Mouse (Mus musculus): ENCODE results near the gene Filip1l. TPM values are rescaled to one million over a fixed set of nuclear protein-coding genes. Genes with fewer than 3 reads are reported as not detected.
A peak's percentile ranks its signal among the peaks of the same experiment; 100 is the strongest.

Filip1l gene
- total RNA-seq (2022): 10 to 100 TPM; 44.3 to 47.8 (median 46.5) TPM

GRCm38 (mm10) chr16:57352751-57353150 lies at the start of gene Filip1l:
Gene Filip1l (plus strand): TSS chr16:57353093.
- DNase-seq (ENCODE audit: low spot score in 2 of 2): no peak

DNA sequence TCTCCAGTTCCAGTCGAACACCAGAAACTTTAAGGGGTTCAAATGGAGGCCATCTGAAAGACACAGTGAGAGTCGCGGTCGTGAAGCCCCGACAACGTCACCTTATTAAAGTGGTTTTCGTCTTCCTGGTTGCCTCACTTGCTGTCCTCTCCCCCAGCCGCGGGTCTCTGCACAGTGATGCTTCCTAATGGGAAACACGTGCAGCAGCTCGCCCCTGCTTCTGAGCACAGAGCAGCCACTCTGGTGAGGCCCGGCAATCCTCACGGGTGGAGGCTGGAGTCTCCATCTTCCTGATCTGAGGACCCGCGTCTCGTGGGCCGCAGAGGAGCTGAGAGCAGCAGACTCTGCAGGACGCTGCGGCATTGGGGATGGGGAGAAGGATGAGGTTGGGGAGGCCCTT lies 49.2 kb upstream of the Filip1l start:
- DNase-seq (ENCODE audit: low spot score in 2 of 2): no peak

GRCm38 (mm10) chr16:57305463-57305862 lies 47.4 kb upstream of the Filip1l start:
- no peak for DNase-seq (ENCODE audit: low spot score in 2 of 2)

GRCm38 (mm10) chr16:57312130-57312529 lies 40.8 kb upstream of the Filip1l start:
- no peak for DNase-seq (ENCODE audit: low spot score in 2 of 2)

DNA sequence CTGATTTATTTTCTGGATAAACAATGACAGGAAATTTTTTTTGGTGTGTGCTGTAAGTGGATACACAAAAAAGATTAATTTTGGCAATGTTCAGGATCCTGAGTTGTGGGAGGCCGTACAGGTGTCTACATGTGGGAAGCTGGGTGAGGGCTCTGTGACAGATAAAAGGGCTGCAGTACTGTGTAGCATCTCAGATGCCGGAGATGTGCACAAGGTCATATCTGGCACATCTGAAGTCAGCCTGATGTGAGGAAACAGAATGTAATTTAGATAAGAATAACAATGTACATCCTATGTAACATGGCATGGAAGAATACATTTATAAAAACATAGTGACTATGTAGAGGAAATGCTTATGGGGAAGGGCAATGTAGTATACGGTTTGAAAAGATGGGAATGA lies 39.4 kb upstream of the Filip1l start:
- no peak for DNase-seq (ENCODE audit: low spot score in 2 of 2)

DNA sequence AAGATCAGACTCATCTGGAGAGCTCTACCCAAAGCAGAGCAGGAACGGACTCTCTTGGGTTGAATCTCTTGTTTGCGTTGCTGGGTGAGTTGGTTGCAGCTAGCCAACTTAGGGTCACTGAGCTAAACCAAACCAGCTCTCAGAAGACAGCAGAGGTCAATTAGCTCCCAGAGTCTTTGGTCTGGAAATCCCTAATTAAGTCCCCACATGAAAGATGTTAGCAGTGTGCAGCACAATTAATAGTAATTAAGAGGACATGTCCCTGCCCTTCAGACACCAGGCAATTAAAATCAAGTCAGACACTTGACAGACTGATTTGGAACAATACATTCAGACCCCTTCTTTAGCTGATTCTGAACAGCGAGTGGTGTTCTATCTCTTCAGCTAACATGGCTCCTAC lies 38.7 kb upstream of the Filip1l start:
- no peak for DNase-seq (ENCODE audit: low spot score in 2 of 2)

DNA sequence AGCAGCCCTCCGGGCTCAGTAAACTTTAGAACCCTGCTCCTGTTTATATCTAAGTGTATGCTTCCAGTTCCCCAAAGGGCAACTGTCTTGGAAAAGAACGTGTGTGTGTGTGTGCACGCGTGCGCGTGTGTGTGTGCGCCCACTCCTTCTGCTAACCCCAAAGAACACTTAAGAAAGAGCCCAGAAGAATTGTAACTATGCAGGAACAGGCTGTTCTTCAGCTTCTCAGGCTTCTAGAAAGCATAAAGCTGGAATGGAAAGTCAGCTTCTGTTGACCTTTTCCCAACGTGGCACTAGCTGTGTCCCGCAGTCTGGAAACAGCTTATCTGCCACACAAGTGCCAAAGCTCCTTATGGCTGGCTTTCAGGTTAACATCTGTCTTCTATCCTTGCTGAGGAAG lies 37.9 kb upstream of the Filip1l start:
- no peak for DNase-seq (ENCODE audit: low spot score in 2 of 2)

- no peak for DNase-seq (ENCODE audit: low spot score in 2 of 2)
These were observed 35.8 kb upstream of the Filip1l start for GRCm38 (mm10) chr16:57317127-57317526.

DNA sequence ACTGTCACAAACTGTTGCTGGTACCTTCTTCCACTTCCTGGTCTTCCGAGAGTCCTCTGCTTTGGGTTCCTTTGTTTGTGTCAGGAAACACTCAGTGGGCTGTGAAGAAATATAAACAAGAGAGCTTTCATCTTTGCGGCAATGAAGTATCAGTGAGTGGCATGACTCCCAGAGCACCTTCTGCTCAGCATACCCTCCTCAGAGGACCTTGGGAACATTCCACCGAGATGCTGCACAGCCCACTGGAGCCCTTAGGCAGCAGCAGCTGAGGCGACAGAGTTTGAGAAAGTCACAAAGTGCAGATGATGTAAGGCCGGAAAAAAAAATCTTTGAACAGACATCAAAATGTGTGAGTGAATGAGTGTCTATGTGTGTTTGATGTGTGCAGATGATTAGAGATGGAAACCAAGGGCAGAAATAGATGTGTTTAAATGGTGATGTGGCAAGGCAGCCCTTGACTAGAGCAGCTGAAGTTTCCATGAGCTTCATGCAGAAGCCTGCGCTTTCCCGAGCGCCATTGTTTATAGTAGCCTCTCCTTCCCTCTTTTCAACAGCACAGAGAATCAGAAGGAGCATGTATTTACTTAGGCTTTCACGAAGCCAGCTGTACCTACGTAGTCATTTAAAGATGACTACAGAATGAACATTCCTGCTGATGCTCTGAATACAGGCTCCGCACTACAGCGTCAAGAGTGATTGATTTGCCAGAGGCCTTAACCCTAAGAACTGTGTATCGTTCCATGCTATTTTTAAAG lies 34.8 kb upstream of the Filip1l start:
- DNase-seq (ENCODE audit: low spot score in 2 of 2): no peak

GRCm38 (mm10) chr16:57318637-57319125 lies 34.2 kb upstream of the Filip1l start:
- no peak for DNase-seq (ENCODE audit: low spot score in 2 of 2)

DNA sequence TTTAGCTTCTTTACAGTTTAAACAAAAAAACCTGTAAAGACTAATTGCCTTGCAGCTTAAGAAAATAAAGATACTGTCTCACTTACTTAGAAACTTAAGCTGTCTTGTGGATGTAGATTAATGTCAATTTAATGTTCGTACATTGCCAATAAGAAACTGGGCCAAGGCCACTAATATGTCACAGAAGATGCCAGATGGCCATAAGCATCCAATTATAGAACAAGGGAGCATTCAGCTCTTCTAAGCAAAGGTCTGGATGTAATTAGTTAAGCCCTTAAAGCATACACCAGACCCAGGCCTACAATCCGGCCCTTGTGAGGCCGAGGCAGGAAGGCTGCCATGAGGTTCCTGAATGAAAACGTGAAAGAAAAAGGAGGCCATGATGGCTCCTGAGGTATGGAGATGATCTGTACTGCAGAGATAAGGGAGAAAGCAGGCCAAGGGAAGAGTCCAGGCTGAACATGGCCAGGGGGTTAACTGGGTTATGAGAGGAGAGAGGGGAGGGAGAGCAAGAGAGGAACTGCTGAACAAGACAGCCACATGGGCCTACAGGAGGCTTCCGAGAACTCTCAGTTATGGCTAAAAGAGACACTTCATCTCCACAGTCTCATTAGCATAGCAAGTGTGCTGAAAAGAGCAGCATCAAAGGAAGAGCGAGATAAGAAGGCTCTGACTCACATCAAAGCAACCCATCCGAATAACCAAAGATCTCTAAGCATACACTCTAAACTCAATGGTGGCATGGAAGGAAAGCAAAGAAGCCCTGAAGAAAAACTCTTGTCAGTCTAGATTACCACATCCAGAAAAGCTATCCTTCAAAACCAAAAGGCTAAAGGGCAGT lies 33.4 kb upstream of the Filip1l start:
- DNase-seq (ENCODE audit: low spot score in 2 of 2): no peak

- DNase-seq (ENCODE audit: low spot score in 2 of 2): peak; percentile 45 to 54
These were observed 25.9 kb upstream of the Filip1l start for GRCm38 (mm10) chr16:57326996-57327395.

GRCm38 (mm10) chr16:57329028-57329427 lies 23.9 kb upstream of the Filip1l start:
- no peak for DNase-seq (ENCODE audit: low spot score in 2 of 2)

DNA sequence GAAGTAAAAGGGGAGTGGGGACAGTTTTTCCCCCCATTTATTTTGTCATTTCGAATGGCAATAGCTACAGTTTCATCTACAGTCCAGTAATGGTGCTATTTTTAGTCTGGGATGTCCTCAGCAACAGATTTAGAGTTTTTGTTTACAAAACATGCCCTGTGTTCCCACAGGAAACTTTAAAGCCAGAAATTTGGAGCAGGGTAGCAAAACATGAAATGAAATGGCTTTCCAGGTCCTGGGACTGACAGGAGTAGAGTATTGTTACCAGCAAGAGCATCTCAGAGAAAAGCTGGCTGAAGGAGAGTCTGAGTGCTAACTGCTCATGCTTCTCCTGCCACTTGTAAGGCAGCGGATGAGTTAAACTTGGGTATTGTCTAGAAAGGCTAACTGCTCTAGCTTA lies 22.8 kb upstream of the Filip1l start:
- no peak for DNase-seq (ENCODE audit: low spot score in 2 of 2)

DNA sequence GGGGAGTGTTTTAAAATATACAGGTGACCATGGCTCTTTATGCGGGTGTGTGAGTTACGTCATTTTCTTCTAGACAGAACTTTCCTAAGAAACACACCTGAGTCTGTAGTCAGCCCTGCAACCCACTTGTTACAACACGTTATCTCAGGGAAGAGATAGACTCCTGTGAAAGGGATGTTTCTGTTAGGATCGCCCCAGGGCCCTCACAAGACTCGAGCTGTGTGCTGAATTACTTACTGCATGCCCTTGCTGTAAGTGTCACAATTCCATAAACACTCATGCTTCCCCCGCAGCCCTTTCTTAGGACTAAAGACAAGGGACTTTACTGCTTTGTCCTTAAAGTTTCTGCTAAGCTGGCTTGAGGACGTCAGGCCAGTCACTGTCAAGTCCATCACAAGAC lies 20.6 kb upstream of the Filip1l start:
- no peak for DNase-seq (ENCODE audit: low spot score in 2 of 2)

- DNase-seq (ENCODE audit: low spot score in 2 of 2): no peak
These were observed 16.0 kb upstream of the Filip1l start for GRCm38 (mm10) chr16:57336770-57337423.

DNA sequence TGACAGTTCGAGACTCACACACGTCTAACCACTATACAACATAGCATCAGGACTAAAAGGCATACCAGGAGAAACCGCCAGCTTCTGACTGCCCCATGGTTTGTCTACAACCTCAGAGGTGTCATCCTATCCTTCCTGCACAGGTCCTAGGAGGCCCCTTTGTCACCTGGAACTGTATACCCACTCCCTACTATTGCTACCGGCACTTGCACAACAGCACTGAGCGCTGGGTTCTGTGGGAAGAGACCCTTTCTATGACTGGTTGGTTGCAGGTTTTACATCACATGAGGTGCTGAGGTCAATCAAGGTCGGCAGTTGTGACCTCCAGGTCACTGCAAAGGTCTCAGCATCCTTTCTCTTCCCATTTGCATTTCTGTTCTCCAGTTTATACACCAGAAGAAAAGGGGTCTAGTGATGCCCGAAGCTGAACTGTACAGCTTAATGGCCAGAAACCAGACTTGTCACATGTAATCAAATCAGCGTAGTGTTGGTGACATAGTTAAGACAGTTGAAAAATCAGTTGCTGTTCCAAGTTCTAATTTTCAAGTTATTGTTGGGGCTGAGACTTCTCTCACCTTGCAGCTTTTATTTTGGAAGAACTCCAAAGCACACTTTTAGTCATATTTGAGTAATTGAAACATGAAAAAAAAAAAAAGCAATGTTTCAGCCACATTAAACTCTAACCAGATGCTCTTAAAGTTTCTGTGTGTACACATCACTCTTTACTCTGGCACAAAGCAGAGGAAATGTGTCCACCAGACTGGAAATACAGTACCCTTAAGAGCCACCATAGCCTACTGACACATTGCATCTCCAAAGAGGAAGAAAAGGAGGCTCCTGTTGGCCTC lies 12.9 kb upstream of the Filip1l start:
- DNase-seq (ENCODE audit: low spot score in 2 of 2): no peak

DNA sequence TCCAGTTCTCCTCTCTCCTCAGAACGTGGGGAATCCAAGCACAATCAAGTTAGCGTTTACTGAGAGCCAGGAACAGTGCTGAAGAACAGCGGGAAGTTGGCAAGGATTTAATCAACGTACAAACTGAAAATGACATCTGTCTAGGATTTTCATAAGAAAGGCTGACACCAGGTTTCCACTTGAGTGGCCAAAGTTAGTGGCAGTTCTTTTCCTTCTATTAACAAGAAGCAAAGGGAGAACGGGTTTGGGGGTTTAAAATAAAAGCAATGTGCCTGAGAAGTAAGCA lies 12.3 kb upstream of the Filip1l start:
- DNase-seq (ENCODE audit: low spot score in 2 of 2): no peak

GRCm38 (mm10) chr16:57346258-57346657 lies 6.6 kb upstream of the Filip1l start:
- no peak for DNase-seq (ENCODE audit: low spot score in 2 of 2)

GRCm38 (mm10) chr16:57349039-57349438 lies 3.9 kb upstream of the Filip1l start:
- peak; percentile 40 to 72 for DNase-seq (ENCODE audit: low spot score in 2 of 2)

DNA sequence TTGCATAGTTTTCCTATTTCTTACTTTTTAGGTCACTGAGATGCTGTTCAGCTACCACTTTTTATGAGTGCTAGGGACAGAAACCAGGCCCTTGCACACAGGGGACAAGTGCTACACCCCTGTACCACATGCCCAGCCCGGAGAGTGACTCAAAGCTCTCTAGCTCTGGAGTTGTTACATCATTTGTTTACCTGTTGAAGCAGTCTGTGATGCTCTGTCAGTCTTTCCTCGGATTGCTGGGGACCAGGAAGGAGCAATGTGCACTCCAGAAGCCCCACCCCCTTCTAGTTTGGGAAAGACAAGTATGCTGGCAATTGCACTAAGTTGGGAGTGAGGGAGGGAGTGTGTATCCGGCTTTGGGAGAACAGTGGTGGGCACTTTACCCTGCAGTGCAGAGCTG lies 3.2 kb upstream of the Filip1l start:
- DNase-seq (ENCODE audit: low spot score in 2 of 2): no peak
